Mouse (Mus musculus) CH12.LX (cell line): ENCODE results near the gene Ptma.

Experiments
- CTCF ChIP-seq, 2 experiments: IDR thresholded peaks in 1 of 2; conservative IDR thresholded peaks in 1 of 2; 2 replicates each; pipeline ENCODE4 v1.5.1; 2011 to 2012; ENCODE audit warnings: low read depth in 2 of 2, low read length in 2 of 2, improper control_type of control experiment in 1 of 2, inconsistent platforms in 1 of 2, mild to moderate bottlenecking in 1 of 2, moderate library complexity in 1 of 2
- EP300 ChIP-seq: IDR thresholded peaks from 2 replicates; pipeline ENCODE4 v1.6.1; 2011; ENCODE audit warnings: low read length, improper control_type of control experiment
- JUND ChIP-seq: conservative IDR thresholded peaks from 2 replicates; pipeline ENCODE4 v1.6.1; 2011; ENCODE audit warnings: low read depth, low read length, improper control_type of control experiment
- POLR2A ChIP-seq: IDR thresholded peaks from 2 replicates; pipeline ENCODE4 v1.6.1; 2011; ENCODE audit warnings: low read depth, mild to moderate bottlenecking, improper control_type of control experiment, low read length
- POLR2AphosphoS2 ChIP-seq: IDR thresholded peaks from 2 replicates; pipeline ENCODE4 v1.6.1; 2011; ENCODE audit warnings: low read depth, low read length, improper control_type of control experiment
- SMC3 ChIP-seq: IDR thresholded peaks from 2 replicates; pipeline ENCODE4 v1.6.1; 2011; ENCODE audit warnings: low read depth, low read length, improper control_type of control experiment

DNA sequence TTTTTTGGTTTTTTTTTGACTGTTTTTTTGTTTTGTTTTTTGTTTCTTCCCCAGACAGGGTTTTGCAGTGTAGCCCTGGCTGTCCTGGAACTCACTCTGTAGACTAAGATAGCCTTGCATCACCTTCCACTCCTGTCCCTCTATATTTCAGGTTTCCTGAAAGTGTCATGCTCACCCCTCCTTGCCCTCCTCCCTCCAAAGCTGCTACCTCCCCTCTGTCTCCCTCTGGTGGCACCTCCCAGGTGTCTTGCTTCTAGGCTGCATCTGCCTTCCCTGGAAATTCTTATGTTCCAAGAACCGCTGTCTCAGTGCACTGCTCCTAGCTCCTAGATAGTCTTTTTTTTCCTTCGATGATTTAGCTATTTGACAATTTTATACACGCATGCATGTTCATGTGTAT lies 11.9 kb downstream of the Ptma start:
- TF ChIP-seq POLR2AphosphoS2 (no peak), EP300 (no peak), CTCF (conservative IDR thresholded peaks at IDR 0.05 in 1 of 2, IDR thresholded peaks at IDR 0.05 in 1 of 2; ENCODE audit: low read depth in 2 of 2, low read length in 2 of 2) (peak; percentile 20 to 72; a peak in 2 of 4 replicates), POLR2A (no peak), SMC3 (peak; percentile 68), JUND (no peak)
